23 mouse cellular contexts compared by ENCODE assay signal in genomic region chr2:22740441-22740840, GRCm38 (mm10).
"Had no signal": no experiment of that assay in that cellular context is flagged by ENCODE, and none has a peak within 500 bp of the region (broad histone marks: within the 10 kb centered on the region; RNA-seq: fewer than 3 reads in every experiment).

No protein-coding gene starts in this region.

- H3K4me2 ChIP-seq: limb, embryonic 12.5 days; limb, embryonic 15.5 days; liver, embryonic 11.5 days; lung, embryonic 14.5 days; midbrain, embryonic 12.5 days; midbrain, embryonic 15.5 days; neural tube, embryonic 13.5 days; stomach, embryonic 15.5 days had no signal

- H3K27me3 ChIP-seq: limb, embryonic 15.5 days; midbrain, embryonic 12.5 days; midbrain, embryonic 15.5 days; neural tube, embryonic 13.5 days; stomach, embryonic 15.5 days had no signal

- H3K4me1 ChIP-seq: limb, embryonic 12.5 days; midbrain, embryonic 12.5 days; midbrain, embryonic 15.5 days; neural tube, embryonic 13.5 days; stomach, embryonic 15.5 days had no signal

- H3K4me3 ChIP-seq: layer of hippocampus, adult 2 months; limb, embryonic 12.5 days; limb, embryonic 15.5 days; midbrain, embryonic 12.5 days; midbrain, embryonic 15.5 days; myocyte; neural tube, embryonic 13.5 days; stomach, embryonic 15.5 days had no signal

- H3K9ac ChIP-seq: limb, embryonic 12.5 days; limb, embryonic 15.5 days; liver, embryonic 14.5 days; liver, postnatal 0 days; lung, embryonic 14.5 days; midbrain, embryonic 12.5 days; midbrain, embryonic 15.5 days; neural tube, embryonic 13.5 days; stomach, embryonic 15.5 days had no signal

- DNase-seq: kidney, adult 9 months; kidney, postnatal 14 days; kidney, postnatal 4 days; layer of hippocampus, adult 9-11 months; left cerebral cortex, postnatal 4 days; liver, postnatal 0 days; lung, embryonic 14.5 days; retina, postnatal 1 day; right cerebral cortex, postnatal 25 days; spleen, adult 18-20 months; thymus, postnatal 25 days had no signal

- H3K27ac ChIP-seq: layer of hippocampus, adult 2 months; limb, embryonic 12.5 days; limb, embryonic 15.5 days; liver, embryonic 14.5 days; macrophage; midbrain, embryonic 12.5 days; midbrain, embryonic 15.5 days; neural tube, embryonic 13.5 days; stomach, embryonic 15.5 days had no signal

- H3K9me3 ChIP-seq: limb, embryonic 12.5 days; limb, embryonic 15.5 days; midbrain, embryonic 12.5 days; midbrain, embryonic 15.5 days; neural tube, embryonic 13.5 days; stomach, embryonic 15.5 days had no signal

- ATAC-seq: liver, postnatal 0 days; lung, postnatal 0 days; midbrain, embryonic 15.5 days had no signal

- H3K36me3 ChIP-seq: limb, embryonic 12.5 days; limb, embryonic 15.5 days; midbrain, embryonic 12.5 days; midbrain, embryonic 15.5 days; neural tube, embryonic 13.5 days; stomach, embryonic 15.5 days had no signal
